Mouse (Mus musculus) large intestine, adult 2 months (tissue): ENCODE data around the gene Opn4. TPM values are rescaled to one million over a fixed set of nuclear protein-coding genes. Genes with fewer than 3 reads are reported as not detected.

Experiments
- DNase-seq: peaks from one replicate; pipeline ENCODE4 v3.0.0-alpha.2; 2012; ENCODE audit warnings: low read depth, low spot score
- WGBS: fragments of 180-500 bp; shearing (Covaris S2); methylation state at CpG from one replicate; pipeline ENCODE4 v1.1.7; 2018; 5-methylcytosine and 5-hydroxymethylcytosine counted together
- polyA plus RNA-seq: library from polyadenylated mRNA; depleted of rRNA; stranded (reverse); fragments of >200 nt; gene quantifications from 2 replicates; pipeline ENCODE4 v1.2.3, GENCODE M21; 2012

Gene Opn4
- polyA plus RNA-seq, 1 experiment: 0.15 TPM

- no peak for DNase-seq
- 86% methylated on average over 4 of the region's 4 CpGs for WGBS
These were observed 31.3 kb downstream of the Opn4 start for GRCm38 (mm10) chr14:34568626-34569025.

- 68% methylated on average over 5 of the region's 5 CpGs for WGBS
- DNase-seq: no peak
These were observed 32.2 kb downstream of the Opn4 start for GRCm38 (mm10) chr14:34567697-34568096.

- WGBS: 92% methylated on average over 7 of the region's 7 CpGs
- no peak for DNase-seq
These were observed 33.4 kb downstream of the Opn4 start for GRCm38 (mm10) chr14:34566530-34566929.

GRCm38 (mm10) chr14:34565711-34566110, 34.2 kb downstream of the Opn4 start:
- no peak for DNase-seq
- 51% methylated on average over 17 of the region's 17 CpGs for WGBS

GRCm38 (mm10) chr14:34564646-34565045, 35.3 kb downstream of the Opn4 start:
- 69% methylated on average over 5 of the region's 5 CpGs for WGBS

GRCm38 (mm10) chr14:34562393-34562792, 37.5 kb downstream of the Opn4 start:
- 4% methylated on average over 2 of the region's 2 CpGs for WGBS

More at GRCm38 (mm10) chr14:34564646-34565045, 35.3 kb downstream of the Opn4 start:
- DNase-seq: no peak

GRCm38 (mm10) chr14:34561647-34562046, 38.3 kb downstream of the Opn4 start:
- no peak for DNase-seq
- 89% methylated on average over 8 of the region's 8 CpGs for WGBS

More at GRCm38 (mm10) chr14:34562393-34562792, 37.5 kb downstream of the Opn4 start:
- no peak for DNase-seq

GRCm38 (mm10) chr14:34558947-34559346, 41.0 kb downstream of the Opn4 start:
- WGBS: 88% methylated on average over 9 of the region's 9 CpGs
- DNase-seq: no peak

- DNase-seq: no peak
- WGBS: 70% methylated on average over 13 of the region's 13 CpGs
These were observed 44.7 kb downstream of the Opn4 start for GRCm38 (mm10) chr14:34555211-34555610.

GRCm38 (mm10) chr14:34554047-34554446, 45.9 kb downstream of the Opn4 start:
- WGBS: 25% methylated on average over 3 of the region's 3 CpGs
- DNase-seq: no peak

GRCm38 (mm10) chr14:34553470-34553869, 46.5 kb downstream of the Opn4 start:
- no peak for DNase-seq
- WGBS: 84% methylated on average over 6 of the region's 6 CpGs

- WGBS: 87% methylated on average over 5 of the region's 5 CpGs
- DNase-seq: no peak
These were observed 47.7 kb downstream of the Opn4 start for GRCm38 (mm10) chr14:34552226-34552625.

- no peak for DNase-seq
- WGBS: under 1% methylated on average over 55 of the region's 55 CpGs
These were observed 50.8 kb downstream of the Opn4 start for GRCm38 (mm10) chr14:34549004-34549671.

GRCm38 (mm10) chr14:34548391-34549001, 51.4 kb downstream of the Opn4 start:
- WGBS: 1% methylated on average over 27 of the region's 27 CpGs
- no peak for DNase-seq

- DNase-seq: no peak
- WGBS: 62% methylated on average over 2 of the region's 2 CpGs
These were observed 55.4 kb downstream of the Opn4 start for GRCm38 (mm10) chr14:34544545-34544944.

- 85% methylated on average over 6 of the region's 6 CpGs for WGBS
- DNase-seq: no peak
These were observed 55.9 kb downstream of the Opn4 start for GRCm38 (mm10) chr14:34544001-34544400.

- 60% methylated on average over 6 of the region's 6 CpGs for WGBS
- DNase-seq: no peak
These were observed 56.3 kb downstream of the Opn4 start for GRCm38 (mm10) chr14:34543596-34543995.

GRCm38 (mm10) chr14:34541896-34542295, 58.0 kb downstream of the Opn4 start:
- WGBS: 37% methylated on average over 5 of the region's 5 CpGs

GRCm38 (mm10) chr14:34540685-34541162, 59.2 kb downstream of the Opn4 start:
- WGBS: 21% methylated on average over 17 of the region's 17 CpGs
- DNase-seq: no peak

More at GRCm38 (mm10) chr14:34541896-34542295, 58.0 kb downstream of the Opn4 start:
- no peak for DNase-seq
